Mouse (Mus musculus): Measurements from ENCODE around the gene Magi2.
"Not testable (repeated sequence)": the region's sequence is repeated elsewhere in the genome, so short reads cannot be mapped to it uniquely, and the experiment has no call there.

The Magi2 gene

GRCm38 (mm10) chr5:20702480-20703303 lies 1475.9 kb downstream of the Magi2 start:
- peak; percentile 44 to 56 for DNase-seq (ENCODE audit: low spot score in 2 of 2)

GRCm38 (mm10) chr5:20703304-20703700 lies 1476.5 kb downstream of the Magi2 start:
- no peak for DNase-seq (ENCODE audit: low spot score in 2 of 2)

GRCm38 (mm10) chr5:20703971-20704575 lies 1477.2 kb downstream of the Magi2 start:
- DNase-seq (ENCODE audit: low spot score in 2 of 2), result no peak

GRCm38 (mm10) chr5:20704886-20705285 lies 1478.0 kb downstream of the Magi2 start:
- no peak for DNase-seq (ENCODE audit: low spot score in 2 of 2)

- DNase-seq (ENCODE audit: low spot score in 2 of 2), result not testable (repeated sequence)
These were observed 1479.8 kb downstream of the Magi2 start for GRCm38 (mm10) chr5:20706322-20707282.

- not testable (repeated sequence) for DNase-seq (ENCODE audit: low spot score in 2 of 2)
These were observed 1484.0 kb downstream of the Magi2 start for GRCm38 (mm10) chr5:20710845-20711244.

- DNase-seq (ENCODE audit: low spot score in 2 of 2), result not testable (repeated sequence)
These were observed 1487.8 kb downstream of the Magi2 start for GRCm38 (mm10) chr5:20714619-20715018.

- not testable (repeated sequence) for DNase-seq (ENCODE audit: low spot score in 2 of 2)
These were observed 1489.1 kb downstream of the Magi2 start for GRCm38 (mm10) chr5:20715980-20716379.

- no peak for DNase-seq (ENCODE audit: low spot score in 2 of 2)
These were observed 1493.5 kb downstream of the Magi2 start for GRCm38 (mm10) chr5:20720201-20720900.

GRCm38 (mm10) chr5:20723226-20723625 lies 1496.4 kb downstream of the Magi2 start:
- DNase-seq (ENCODE audit: low spot score in 2 of 2), result not testable (repeated sequence)

- DNase-seq (ENCODE audit: low spot score in 2 of 2), result no peak
These were observed 1512.0 kb downstream of the Magi2 start for GRCm38 (mm10) chr5:20738795-20739194.

GRCm38 (mm10) chr5:20741193-20741592 lies 1514.4 kb downstream of the Magi2 start:
- no peak for DNase-seq (ENCODE audit: low spot score in 2 of 2)

- no peak for DNase-seq (ENCODE audit: low spot score in 2 of 2)
These were observed 1515.1 kb downstream of the Magi2 start for GRCm38 (mm10) chr5:20741936-20742335.

- DNase-seq (ENCODE audit: low spot score in 2 of 2), result no peak
These were observed 1521.3 kb downstream of the Magi2 start for GRCm38 (mm10) chr5:20748142-20748541.

- no peak for DNase-seq (ENCODE audit: low spot score in 2 of 2)
These were observed 1522.0 kb downstream of the Magi2 start for GRCm38 (mm10) chr5:20748856-20749255.

GRCm38 (mm10) chr5:20749535-20749934 lies 1522.7 kb downstream of the Magi2 start:
- no peak for DNase-seq (ENCODE audit: low spot score in 2 of 2)

GRCm38 (mm10) chr5:20751000-20751399 lies 1524.2 kb downstream of the Magi2 start:
- no peak for DNase-seq (ENCODE audit: low spot score in 2 of 2)

GRCm38 (mm10) chr5:20751696-20752095 lies 1524.9 kb downstream of the Magi2 start:
- no peak for DNase-seq (ENCODE audit: low spot score in 2 of 2)

GRCm38 (mm10) chr5:20753096-20753495 lies 1526.3 kb downstream of the Magi2 start:
- no peak for DNase-seq (ENCODE audit: low spot score in 2 of 2)

- no peak for DNase-seq (ENCODE audit: low spot score in 2 of 2)
These were observed 1527.1 kb downstream of the Magi2 start for GRCm38 (mm10) chr5:20753963-20754362.

All from right cerebral cortex, postnatal 36 days (tissue).